11 mouse cellular contexts compared by ENCODE assay signal in genomic region chr14:114855055-114855740, GRCm38 (mm10).
DNase-seq lines count a peak whose midpoint lies in the region; ATAC-seq and TF ChIP-seq lines count a peak whose summit lies in the region.
"Had no signal": no experiment of that assay in that cellular context is flagged by ENCODE, and none has a peak within 500 bp of the region (broad histone marks: within the 10 kb centered on the region; RNA-seq: fewer than 3 reads in every experiment).

No protein-coding gene starts in this region.

- no peaks in the 10 kb centered on the region for H3K36me3 ChIP-seq in hindbrain, embryonic 10.5 days
- no peaks in the 10 kb centered on the region for H3K36me3 ChIP-seq in hindbrain, postnatal 0 days (ENCODE audit: insufficient read depth, low read length)
- no peaks in the 10 kb centered on the region for H3K36me3 ChIP-seq in midbrain, embryonic 14.5 days (ENCODE audit: control insufficient read depth, insufficient read depth, low read length)

- no peaks in the 10 kb centered on the region for H3K27me3 ChIP-seq in hindbrain, embryonic 10.5 days (ENCODE audit: insufficient read depth, poor library complexity, severe bottlenecking)
- no peaks in the 10 kb centered on the region for H3K27me3 ChIP-seq in hindbrain, postnatal 0 days (ENCODE audit: insufficient read depth, low read length)
- no peaks in the 10 kb centered on the region for H3K27me3 ChIP-seq in midbrain, embryonic 14.5 days (ENCODE audit: control insufficient read depth, insufficient read depth, low read length)

- no peak for DNase-seq in hindbrain, embryonic 10.5 days (ENCODE audit: low spot score)
- DNase-seq in hindbrain, postnatal 0 days (ENCODE audit: low spot score): no peak
- peak; percentile 66 for DNase-seq in embryo, embryonic 10 days (ENCODE audit: low spot score)
- DNase-seq in forelimb bud, embryonic 11.5 days (ENCODE audit: low read depth, low spot score): peak; percentile 73
- peak; percentile 9 for DNase-seq in midbrain, embryonic 14.5 days
- no peak for DNase-seq in thymus, postnatal 4 days
- DNase-seq in frontal cortex, postnatal 36 days (ENCODE audit: low spot score in 2 of 2): no peak
- DNase-seq in cerebellum, postnatal 25 days: no peak
- DNase-seq: cerebellum, adult 18-20 months; thymus, adult 2 months had no signal

- H3K9me3 ChIP-seq in hindbrain, embryonic 10.5 days: no peaks in the 10 kb centered on the region
- no peaks in the 10 kb centered on the region for H3K9me3 ChIP-seq in hindbrain, postnatal 0 days (ENCODE audit: low read length)
- no peaks in the 10 kb centered on the region for H3K9me3 ChIP-seq in midbrain, embryonic 14.5 days (ENCODE audit: control insufficient read depth, low read length)

- no peak for ATAC-seq in hindbrain, postnatal 0 days
- ATAC-seq in midbrain, embryonic 14.5 days (ENCODE audit: low FRiP score, low TSS enrichment): no peak

- no peak overlapping the region for H3K4me2 ChIP-seq in hindbrain, postnatal 0 days (ENCODE audit: low read depth, low read length)
- no peak overlapping the region for H3K4me2 ChIP-seq in midbrain, embryonic 14.5 days (ENCODE audit: low read length)

- H3K4me3 ChIP-seq in hindbrain, embryonic 10.5 days: no peak overlapping the region
- H3K4me3 ChIP-seq in hindbrain, postnatal 0 days (ENCODE audit: low read length): no peak overlapping the region
- H3K4me3 ChIP-seq in midbrain, embryonic 14.5 days (replicated peaks; ENCODE audit: low read depth, low read length): no peak overlapping the region
- H3K4me3 ChIP-seq: layer of hippocampus, adult 2 months had no signal

- TF ChIP-seq CTCF in hindbrain, postnatal 0 days (IDR thresholded peaks at IDR 0.05; ENCODE audit: low read depth): no peak

- H3K9ac ChIP-seq in hindbrain, postnatal 0 days (replicated peaks; ENCODE audit: low read length): no peak overlapping the region
- no peak overlapping the region for H3K9ac ChIP-seq in midbrain, embryonic 14.5 days (replicated peaks; ENCODE audit: low read length)

- H3K27ac ChIP-seq in hindbrain, embryonic 10.5 days: peak overlapping the region; percentile 81
- no peak overlapping the region for H3K27ac ChIP-seq in hindbrain, postnatal 0 days
- H3K27ac ChIP-seq in midbrain, embryonic 14.5 days (replicated peaks; ENCODE audit: low read depth, low read length): no peak overlapping the region
- H3K27ac ChIP-seq: layer of hippocampus, adult 2 months had no signal

- H3K4me1 ChIP-seq in hindbrain, embryonic 10.5 days (replicated peaks): peaks cover 37% of the 10 kb centered on the region
- no peaks in the 10 kb centered on the region for H3K4me1 ChIP-seq in hindbrain, postnatal 0 days (ENCODE audit: insufficient read depth, low read length)
- peaks cover 7% of the 10 kb centered on the region for H3K4me1 ChIP-seq in midbrain, embryonic 14.5 days (ENCODE audit: control insufficient read depth, insufficient read depth, low read length)

- WGBS in hindbrain, embryonic 10.5 days: 24% methylated on average over 12 of the region's 12 CpGs
- 39% methylated on average over 12 of the region's 12 CpGs for WGBS in hindbrain, postnatal 0 days
- 13% methylated on average over 12 of the region's 12 CpGs for WGBS in midbrain, embryonic 14.5 days

Comparison
In these comparisons a context has a peak if more than half of its experiments do, and no peak if none do; other contexts are left out.
1. DNase-seq: peak in embryo, embryonic 10 days (single experiment), forelimb bud, embryonic 11.5 days (single experiment) and midbrain, embryonic 14.5 days (single experiment); none in hindbrain, embryonic 10.5 days (single experiment), hindbrain, postnatal 0 days (single experiment), thymus, postnatal 4 days (single experiment), frontal cortex, postnatal 36 days (0 of 2) and cerebellum, postnatal 25 days (0 of 2).